Mouse (Mus musculus): ENCODE results near the gene Kcnh2.
A peak's percentile ranks its signal among the peaks of the same experiment; 100 is the strongest.
"Not testable (repeated sequence)": the region's sequence is repeated elsewhere in the genome, so short reads cannot be mapped to it uniquely, and the experiment has no call there.

The Kcnh2 gene

DNA sequence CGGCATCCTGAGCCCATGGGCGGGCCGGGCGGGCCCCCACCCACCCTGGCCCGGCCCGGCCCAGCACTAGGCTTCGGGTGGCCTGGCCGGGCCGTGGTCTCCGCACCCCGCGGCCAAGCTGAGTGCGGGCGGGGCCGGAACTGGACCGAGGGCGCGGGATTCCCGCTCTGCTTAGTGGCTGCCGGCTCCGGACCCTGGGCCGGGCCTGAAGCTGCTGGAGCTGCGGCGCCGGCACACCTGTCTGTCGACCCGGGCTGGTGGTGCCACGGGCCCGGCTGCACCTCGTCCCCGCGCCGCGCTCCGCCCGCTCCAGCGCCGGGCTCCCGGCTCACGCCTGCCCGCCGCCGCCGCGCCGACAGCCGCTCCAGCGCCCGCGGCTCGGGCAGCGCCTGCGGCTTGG is at the start of gene Kcnh2:
TSS of gene Kcnh2 (minus strand) at position 327 of the 400 bp plus-strand sequence.
- no peak for DNase-seq (ENCODE audit: extremely low spot score, low spot score)

- no peak for DNase-seq (ENCODE audit: extremely low spot score, low spot score)
Observed at GRCm38 (mm10) chr5:24400362-24400761, 49.0 kb upstream of the Kcnh2 start.

- no peak for DNase-seq (ENCODE audit: extremely low spot score, low spot score)
Observed at GRCm38 (mm10) chr5:24399686-24400085, 48.3 kb upstream of the Kcnh2 start.

GRCm38 (mm10) chr5:24396254-24396653 is 44.9 kb upstream of the Kcnh2 start:
- not testable (repeated sequence) for DNase-seq (ENCODE audit: extremely low spot score, low spot score)

DNA sequence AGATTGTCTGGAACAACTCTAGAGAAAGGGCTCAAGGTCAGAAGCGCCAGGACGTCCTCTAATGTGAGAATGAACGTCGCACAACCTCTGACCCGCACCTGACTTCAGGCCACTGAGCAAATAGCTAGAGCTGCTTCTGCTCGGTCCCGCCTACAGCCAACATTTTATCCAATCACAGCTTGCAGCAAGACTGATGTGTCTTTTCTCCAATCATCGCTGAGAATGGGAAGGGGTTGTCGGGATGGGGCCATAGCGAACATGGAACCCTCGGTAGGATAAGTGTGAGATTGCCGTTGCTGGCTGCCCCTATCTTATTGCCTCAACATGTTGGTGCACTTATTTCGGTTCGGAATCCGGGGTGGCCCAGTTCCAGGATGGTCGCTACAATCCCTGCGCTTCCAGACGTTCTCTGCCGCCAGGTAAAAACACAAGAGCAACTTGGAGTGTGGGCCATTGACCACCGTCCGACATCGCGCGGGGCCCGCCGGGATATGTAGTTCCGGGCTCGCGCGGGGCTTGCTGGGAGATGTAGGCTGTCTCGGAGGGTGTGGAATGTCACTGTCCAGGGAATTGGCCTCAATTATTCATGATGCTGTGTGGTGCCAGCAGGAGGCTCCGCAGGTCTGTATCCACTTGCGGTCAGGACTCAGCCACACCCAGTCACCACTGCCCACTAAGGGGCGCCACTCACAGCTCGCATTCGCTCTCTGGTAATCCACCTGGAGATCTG is 42.9 kb upstream of the Kcnh2 start:
- peak; percentile 96 for DNase-seq (ENCODE audit: extremely low spot score, low spot score)

- DNase-seq (ENCODE audit: extremely low spot score, low spot score) = peak; percentile 82
Observed at GRCm38 (mm10) chr5:24393392-24393997, 42.1 kb upstream of the Kcnh2 start, which contains the start of gene Abcb8. TSS of gene Abcb8 (plus strand) at chr5:24393663.

DNA sequence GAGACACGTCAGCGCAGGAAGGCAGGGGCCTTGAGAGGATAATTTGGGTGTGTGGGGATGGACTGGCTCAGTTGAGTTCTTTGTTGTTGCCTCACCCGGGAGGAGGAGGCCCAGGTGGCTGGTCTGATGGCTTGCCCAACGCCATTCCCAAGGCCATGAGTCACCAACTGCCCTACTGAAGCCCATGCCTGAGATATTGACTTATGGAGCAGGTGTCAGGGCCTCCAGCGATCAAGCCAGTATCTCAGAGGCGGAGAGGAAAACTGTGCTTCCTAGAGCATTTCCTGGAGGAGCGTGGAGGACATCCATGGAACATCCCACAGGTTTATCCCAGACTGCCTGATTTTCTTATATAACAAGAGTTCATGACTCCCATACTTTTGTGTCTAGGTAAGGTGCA is 41.3 kb upstream of the Kcnh2 start:
- DNase-seq (ENCODE audit: extremely low spot score, low spot score) = no peak

DNA sequence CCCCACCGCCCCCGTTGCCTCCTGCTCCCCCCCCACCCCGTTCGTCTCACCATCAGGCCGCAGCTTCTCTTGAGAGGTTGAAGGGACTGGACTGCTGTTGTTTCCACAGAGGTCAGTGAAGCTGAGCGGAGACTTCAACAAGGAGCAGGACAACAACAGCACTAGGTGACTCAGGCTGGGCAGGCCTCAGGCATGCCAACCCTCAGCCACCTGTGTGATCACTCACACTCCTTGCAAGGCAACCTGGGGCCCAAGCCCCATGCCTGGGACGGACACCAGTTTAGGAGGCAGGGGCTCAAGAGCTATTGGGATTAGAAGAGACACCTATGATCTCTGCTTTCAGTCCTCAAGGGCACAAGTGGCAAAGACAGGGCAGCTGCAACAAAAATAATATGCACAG is 40.5 kb upstream of the Kcnh2 start, which contains the start of gene Atg9b:
TSS of gene Atg9b (minus strand) at position 280 of the 400 bp plus-strand sequence.
- DNase-seq (ENCODE audit: extremely low spot score, low spot score) = no peak

- no peak for DNase-seq (ENCODE audit: extremely low spot score, low spot score)
Observed at GRCm38 (mm10) chr5:24389658-24390020, 38.2 kb upstream of the Kcnh2 start.

DNA sequence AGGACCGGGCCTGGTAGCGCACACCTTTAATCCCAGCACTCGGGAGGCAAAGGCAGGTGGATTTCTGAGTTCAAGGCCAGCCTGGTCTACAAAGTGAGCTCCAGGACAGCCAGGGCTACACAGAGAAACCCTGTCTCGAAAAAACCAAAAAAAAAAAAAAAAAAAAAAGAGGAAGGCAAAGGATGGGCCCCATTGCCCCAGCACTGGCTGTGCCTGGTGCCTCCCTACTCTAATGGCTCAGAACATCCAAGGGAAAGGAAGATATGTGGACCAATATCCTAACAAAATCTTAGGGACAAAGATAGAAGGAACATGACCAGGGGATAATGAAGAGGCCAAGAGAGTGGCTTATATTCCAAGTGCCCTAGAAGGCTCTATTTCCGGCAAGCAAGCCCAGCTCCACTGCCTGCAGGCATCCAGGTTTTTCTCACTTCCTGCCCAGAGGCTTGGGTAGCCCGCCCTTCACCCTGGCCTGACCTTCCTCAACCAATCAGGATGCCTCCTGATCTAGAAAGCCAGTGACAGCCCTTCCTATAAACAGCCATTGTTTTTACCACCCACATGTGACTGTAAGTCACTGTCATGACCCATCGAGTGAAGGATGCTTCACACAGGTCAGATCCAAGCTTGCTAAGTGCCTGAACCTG is 37.7 kb upstream of the Kcnh2 start:
- DNase-seq (ENCODE audit: extremely low spot score, low spot score) = peak; percentile 26

- no peak for DNase-seq (ENCODE audit: extremely low spot score, low spot score)
Observed at GRCm38 (mm10) chr5:24388246-24388915, 37.0 kb upstream of the Kcnh2 start.

GRCm38 (mm10) chr5:24387264-24388241 is 36.1 kb upstream of the Kcnh2 start:
- DNase-seq (ENCODE audit: extremely low spot score, low spot score) = peak; percentile 73

- no peak for DNase-seq (ENCODE audit: extremely low spot score, low spot score)
Observed at GRCm38 (mm10) chr5:24385887-24386550, 34.6 kb upstream of the Kcnh2 start.

- no peak for DNase-seq (ENCODE audit: extremely low spot score, low spot score)
Observed at GRCm38 (mm10) chr5:24385374-24385773, 34.0 kb upstream of the Kcnh2 start.

GRCm38 (mm10) chr5:24384407-24384806 is 33.0 kb upstream of the Kcnh2 start:
- no peak for DNase-seq (ENCODE audit: extremely low spot score, low spot score)

DNA sequence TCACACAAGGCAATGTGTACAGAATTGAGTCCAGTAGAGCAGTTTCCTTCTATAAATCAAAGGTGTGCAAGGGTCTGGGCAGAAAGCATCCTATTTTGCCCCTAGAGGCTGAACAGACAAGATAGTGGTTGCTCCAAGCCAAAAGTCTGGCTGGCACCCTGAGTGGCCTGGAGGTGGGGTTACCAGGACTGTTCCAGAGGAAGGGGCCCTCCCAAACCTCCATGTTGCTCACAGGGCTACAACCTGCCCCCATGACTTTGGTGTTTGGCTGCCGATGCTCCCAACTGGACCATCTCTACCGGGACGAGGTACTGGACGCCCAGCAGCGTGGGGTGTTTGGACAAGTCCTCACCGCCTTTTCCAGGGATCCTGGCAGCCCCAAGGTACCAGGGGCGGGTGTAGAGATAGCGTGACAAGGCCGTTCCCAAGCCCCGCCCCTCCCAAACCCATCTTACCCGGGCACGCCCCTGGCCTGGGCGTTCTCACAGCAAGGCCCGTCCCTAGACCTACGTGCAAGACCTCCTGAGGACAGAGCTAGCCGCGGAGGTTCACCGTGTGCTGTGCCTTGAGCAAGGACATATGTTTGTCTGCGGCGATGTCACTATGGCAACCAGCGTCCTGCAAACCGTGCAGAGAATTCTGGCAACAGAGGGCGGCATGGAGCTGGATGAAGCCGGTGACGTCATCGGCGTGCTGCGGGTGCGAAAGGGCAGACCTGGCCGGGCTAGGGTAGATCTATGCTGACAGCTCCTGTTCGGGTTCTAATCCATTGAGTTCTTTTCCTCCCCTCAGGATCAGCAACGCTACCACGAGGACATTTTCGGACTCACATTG is 31.8 kb upstream of the Kcnh2 start:
- DNase-seq (ENCODE audit: extremely low spot score, low spot score) = peak; percentile 95

GRCm38 (mm10) chr5:24381988-24382387 is 30.6 kb upstream of the Kcnh2 start:
- DNase-seq (ENCODE audit: extremely low spot score, low spot score) = no peak

GRCm38 (mm10) chr5:24381486-24381885 is 30.1 kb upstream of the Kcnh2 start:
- no peak for DNase-seq (ENCODE audit: extremely low spot score, low spot score)

- DNase-seq (ENCODE audit: extremely low spot score, low spot score) = no peak
Observed at GRCm38 (mm10) chr5:24380499-24380898, 29.1 kb upstream of the Kcnh2 start.
